Mouse (Mus musculus): ENCODE measurements around the gene Mybbp1a. TPM values are rescaled to one million over a fixed set of nuclear protein-coding genes. Genes with fewer than 3 reads are reported as not detected.
A peak's percentile ranks its signal among the peaks of the same experiment; 100 is the strongest.

Mybbp1a gene
- polyA plus RNA-seq (2016; fragmentation: Nextera tagmentation; extraction: Ambion mirVana): 136 and 138 TPM in 2 replicates

DNA sequence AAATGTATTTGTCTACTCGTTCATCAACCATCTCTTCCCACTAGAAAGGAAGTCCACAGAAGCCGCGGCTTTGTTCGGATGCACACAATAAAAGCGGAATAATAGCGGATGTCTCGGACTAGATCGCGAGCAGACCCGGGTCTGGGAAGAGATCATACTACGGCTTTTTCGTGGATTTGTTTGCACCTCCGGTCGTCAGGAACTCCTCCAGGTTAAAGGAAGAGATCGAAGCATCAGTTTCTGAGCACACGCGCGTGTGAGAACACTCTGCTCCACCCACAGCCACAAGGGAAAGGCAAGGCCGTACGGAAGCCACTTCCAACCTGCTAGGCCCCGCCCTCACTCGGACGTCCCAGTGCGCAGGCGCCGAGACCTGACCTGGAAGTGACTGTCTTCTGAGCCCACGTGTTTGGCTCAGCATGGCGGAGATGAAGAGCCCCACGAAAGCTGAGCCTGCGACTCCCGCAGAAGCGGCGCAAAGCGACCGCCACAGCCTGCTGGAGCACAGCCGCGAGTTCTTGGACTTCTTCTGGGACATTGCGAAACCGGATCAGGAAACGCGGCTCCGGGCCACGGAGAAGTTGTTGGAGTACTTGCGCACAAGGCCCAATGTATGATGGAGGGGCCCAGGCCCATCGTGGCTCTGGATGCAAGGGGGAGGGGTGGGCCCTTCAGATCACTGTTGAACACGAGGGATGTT, at the start of gene Mybbp1a:
TSS of gene Mybbp1a (plus strand) at position 391 of the 700 bp plus-strand sequence.
- under 1% methylated on average over 46 of the region's 46 CpGs for WGBS
- H3K9me3 ChIP-seq: no peaks in the 10 kb centered on the region
- peak; percentile 88 for ATAC-seq (ENCODE audit: low FRiP score, low read depth)

DNA sequence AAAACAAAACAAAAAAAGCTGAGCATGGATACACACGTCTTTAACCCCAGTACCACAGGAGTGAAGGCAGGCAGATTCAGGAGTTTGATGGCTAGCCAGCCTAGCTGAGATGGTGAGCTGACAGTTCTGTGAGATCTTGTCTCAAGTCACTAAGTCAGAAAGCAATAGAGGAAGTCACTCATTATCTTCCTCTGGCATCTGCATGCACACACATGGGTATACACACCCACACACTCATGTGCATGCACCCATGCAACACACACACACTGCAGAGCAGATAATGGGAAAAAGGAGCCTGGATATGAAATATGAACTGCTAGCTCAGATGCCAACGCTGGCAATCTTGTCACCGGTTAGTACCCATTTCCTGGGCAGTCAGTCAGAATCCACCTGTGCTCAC, 47.9 kb upstream of the Mybbp1a start:
- Histone ChIP-seq H3K4me2 (replicated peaks) (no peak overlapping the region), H3K27ac (replicated peaks) (no peak overlapping the region), H3K27me3 (no peaks in the 10 kb centered on the region), H3K4me3 (no peak overlapping the region), H3K4me1 (no peaks in the 10 kb centered on the region; the same call in 1 of the 2 replicates), H3K9me3 (no peaks in the 10 kb centered on the region), H3K9ac (replicated peaks) (no peak overlapping the region), H3K36me3 (no peaks in the 10 kb centered on the region)
- ATAC-seq (ENCODE audit: low FRiP score, low read depth): no peak
- 95% methylated on average over 3 of the region's 3 CpGs for WGBS

More for the DNA sequence above, at the start of gene Mybbp1a:
- Histone ChIP-seq H3K4me1 (peaks cover 12% of the 10 kb centered on the region), H3K27ac (replicated peaks) (peak within 1 kb of the TSS; percentile 94), H3K9ac (replicated peaks) (peak within 1 kb of the TSS; percentile 82), H3K4me3 (peak within 1 kb of the TSS; percentile 89), H3K4me2 (replicated peaks) (peak within 1 kb of the TSS; percentile 96), H3K36me3 (peaks cover 39% of the 10 kb centered on the region), H3K27me3 (no peaks in the 10 kb centered on the region)

DNA sequence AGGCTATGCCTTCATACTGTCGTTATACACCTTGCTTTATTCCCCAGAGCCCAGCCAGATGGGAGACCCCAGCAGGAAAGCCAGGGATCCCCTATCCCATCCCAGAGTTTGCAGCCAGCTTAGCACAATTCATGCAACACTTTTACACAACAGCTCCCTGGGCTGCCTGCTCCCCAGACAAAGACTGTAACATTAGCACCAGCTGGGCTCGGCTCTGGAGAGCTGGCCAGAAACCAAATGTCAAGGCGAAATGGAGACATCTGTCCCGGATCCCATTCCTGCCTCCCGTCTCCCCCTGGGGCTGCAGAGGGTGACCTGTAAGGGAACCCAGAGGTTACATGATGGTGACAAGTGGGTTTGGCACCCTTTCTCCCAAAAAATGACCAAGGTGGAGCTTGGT, 47.5 kb upstream of the Mybbp1a start:
- 66% methylated on average over 5 of the region's 5 CpGs for WGBS
- no peak overlapping the region for H3K4me3 ChIP-seq
- no peak for ATAC-seq (ENCODE audit: low FRiP score, low read depth)

DNA sequence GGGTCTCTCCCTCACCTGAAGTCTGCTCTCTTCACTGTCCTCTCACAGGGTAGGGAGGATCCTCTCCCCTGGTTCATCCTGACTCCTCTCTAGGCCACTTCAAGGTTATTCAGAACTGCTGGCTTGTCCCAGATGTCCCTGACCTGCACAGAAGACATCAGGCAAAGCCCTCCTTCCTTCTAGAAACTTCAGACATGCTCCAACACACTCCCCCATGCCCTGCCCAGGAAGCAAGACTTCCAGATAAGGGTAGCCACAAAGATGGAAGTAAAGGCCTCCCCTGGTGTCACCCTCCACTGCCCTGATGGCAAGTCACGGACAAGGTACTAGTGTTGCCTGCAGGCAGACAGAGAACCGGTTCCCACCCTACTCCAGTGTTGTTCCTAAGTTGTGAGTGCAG, 46.5 kb upstream of the Mybbp1a start:
- Histone ChIP-seq H3K4me1 (no peaks in the 10 kb centered on the region; the same call in 1 of the 2 replicates), H3K4me3 (no peak overlapping the region), H3K9me3 (no peaks in the 10 kb centered on the region), H3K27me3 (no peaks in the 10 kb centered on the region), H3K9ac (replicated peaks) (no peak overlapping the region), H3K36me3 (no peaks in the 10 kb centered on the region), H3K4me2 (replicated peaks) (no peak overlapping the region), H3K27ac (replicated peaks) (no peak overlapping the region)
- no peak for ATAC-seq (ENCODE audit: low FRiP score, low read depth)
- WGBS: 87% methylated on average over 2 of the region's 2 CpGs

More for the DNA sequence above, 47.5 kb upstream of the Mybbp1a start:
- no peaks in the 10 kb centered on the region for H3K36me3 ChIP-seq
- no peaks in the 10 kb centered on the region; the same call in 1 of the 2 replicates for H3K4me1 ChIP-seq
- no peak overlapping the region for H3K9ac ChIP-seq (replicated peaks)
- no peaks in the 10 kb centered on the region for H3K27me3 ChIP-seq
- no peak overlapping the region for H3K27ac ChIP-seq (replicated peaks)
- no peaks in the 10 kb centered on the region for H3K9me3 ChIP-seq
- H3K4me2 ChIP-seq (replicated peaks): no peak overlapping the region

DNA sequence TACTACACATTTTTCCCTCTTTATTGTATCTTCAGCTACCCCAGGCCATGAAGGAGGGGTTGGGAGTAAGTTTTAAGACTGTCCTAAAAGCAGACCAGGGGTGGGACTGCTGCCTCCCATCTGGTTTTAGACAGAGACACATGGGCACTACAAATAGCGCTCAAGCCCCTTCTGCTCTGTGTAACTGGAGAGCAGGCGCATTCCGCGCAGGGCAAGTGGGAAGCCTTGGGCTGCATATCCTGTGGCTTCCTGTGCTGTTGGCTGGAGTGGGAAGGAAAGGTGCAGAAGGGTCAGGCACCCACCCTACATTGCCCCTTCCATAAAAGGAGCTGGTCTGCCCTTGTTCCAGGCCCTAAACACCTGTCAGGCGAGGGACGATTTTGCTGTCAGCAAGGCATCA, 45.5 kb upstream of the Mybbp1a start:
- ATAC-seq (ENCODE audit: low FRiP score, low read depth): no peak
- no peak overlapping the region for H3K27ac ChIP-seq (replicated peaks)
- 87% methylated on average over 6 of the region's 6 CpGs for WGBS

DNA sequence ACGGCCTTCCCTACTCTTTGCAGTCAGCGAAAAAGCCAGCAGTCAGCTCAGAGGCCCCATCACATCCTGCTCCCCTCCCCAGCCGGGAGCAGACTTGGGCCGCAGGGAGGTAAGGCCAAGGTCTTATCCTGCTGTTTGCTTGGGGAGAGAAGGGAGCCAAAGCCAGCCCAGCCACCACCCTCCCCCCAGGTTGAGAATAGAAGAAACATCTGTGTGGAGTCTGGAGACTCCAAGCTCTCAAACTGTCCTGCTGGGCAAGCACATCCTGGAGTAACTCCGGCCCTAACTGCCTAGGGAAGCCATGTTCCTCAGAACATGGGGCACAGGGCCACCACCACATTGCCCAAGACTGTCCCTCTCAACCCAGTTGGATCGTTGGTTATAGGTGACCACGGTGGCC, 44.5 kb upstream of the Mybbp1a start:
- Histone ChIP-seq H3K27ac (replicated peaks) (no peak overlapping the region), H3K4me1 (no peaks in the 10 kb centered on the region; the same call in 1 of the 2 replicates)
- WGBS: 81% methylated on average over 7 of the region's 7 CpGs

More for the DNA sequence above, 45.5 kb upstream of the Mybbp1a start:
- Histone ChIP-seq H3K4me1 (no peaks in the 10 kb centered on the region; the same call in 1 of the 2 replicates), H3K4me3 (no peak overlapping the region), H3K27me3 (no peaks in the 10 kb centered on the region), H3K36me3 (no peaks in the 10 kb centered on the region), H3K9me3 (no peaks in the 10 kb centered on the region), H3K9ac (replicated peaks) (no peak overlapping the region), H3K4me2 (replicated peaks) (no peak overlapping the region)

DNA sequence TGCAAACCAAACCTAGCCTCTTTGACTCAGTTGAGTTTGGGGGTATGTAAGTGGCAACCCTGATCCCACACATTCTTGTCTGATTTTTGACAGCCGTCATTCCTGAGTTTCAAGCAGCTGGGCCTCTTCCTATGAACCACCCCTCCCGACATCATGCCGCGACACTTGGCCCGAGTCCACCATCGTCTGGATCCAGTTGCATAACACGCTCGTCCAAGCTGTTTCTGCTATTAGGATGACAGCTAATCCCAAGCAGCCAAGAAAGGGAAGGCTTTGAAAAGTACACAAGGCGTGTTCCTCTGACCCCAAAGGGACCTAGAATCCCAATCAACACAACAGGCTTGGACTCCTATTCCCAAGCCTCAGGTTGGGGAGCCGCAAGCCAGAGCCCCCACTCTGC, 44.1 kb upstream of the Mybbp1a start:
- H3K9ac ChIP-seq (replicated peaks): no peak overlapping the region
- ATAC-seq (ENCODE audit: low FRiP score, low read depth): no peak
- H3K27me3 ChIP-seq: no peaks in the 10 kb centered on the region
- H3K4me3 ChIP-seq: no peak overlapping the region
- no peak overlapping the region for H3K27ac ChIP-seq (replicated peaks)
- H3K4me1 ChIP-seq: peaks cover 1% of the 10 kb centered on the region; the same call in 1 of the 2 replicates
- no peak overlapping the region for H3K4me2 ChIP-seq (replicated peaks)
- H3K9me3 ChIP-seq: no peaks in the 10 kb centered on the region
- no peaks in the 10 kb centered on the region for H3K36me3 ChIP-seq
- WGBS: 86% methylated on average over 10 of the region's 10 CpGs

More for the DNA sequence above, 44.5 kb upstream of the Mybbp1a start:
- Histone ChIP-seq H3K9me3 (no peaks in the 10 kb centered on the region), H3K27me3 (no peaks in the 10 kb centered on the region), H3K4me2 (replicated peaks) (no peak overlapping the region), H3K36me3 (no peaks in the 10 kb centered on the region), H3K9ac (replicated peaks) (no peak overlapping the region), H3K4me3 (no peak overlapping the region)
- ATAC-seq (ENCODE audit: low FRiP score, low read depth): no peak

DNA sequence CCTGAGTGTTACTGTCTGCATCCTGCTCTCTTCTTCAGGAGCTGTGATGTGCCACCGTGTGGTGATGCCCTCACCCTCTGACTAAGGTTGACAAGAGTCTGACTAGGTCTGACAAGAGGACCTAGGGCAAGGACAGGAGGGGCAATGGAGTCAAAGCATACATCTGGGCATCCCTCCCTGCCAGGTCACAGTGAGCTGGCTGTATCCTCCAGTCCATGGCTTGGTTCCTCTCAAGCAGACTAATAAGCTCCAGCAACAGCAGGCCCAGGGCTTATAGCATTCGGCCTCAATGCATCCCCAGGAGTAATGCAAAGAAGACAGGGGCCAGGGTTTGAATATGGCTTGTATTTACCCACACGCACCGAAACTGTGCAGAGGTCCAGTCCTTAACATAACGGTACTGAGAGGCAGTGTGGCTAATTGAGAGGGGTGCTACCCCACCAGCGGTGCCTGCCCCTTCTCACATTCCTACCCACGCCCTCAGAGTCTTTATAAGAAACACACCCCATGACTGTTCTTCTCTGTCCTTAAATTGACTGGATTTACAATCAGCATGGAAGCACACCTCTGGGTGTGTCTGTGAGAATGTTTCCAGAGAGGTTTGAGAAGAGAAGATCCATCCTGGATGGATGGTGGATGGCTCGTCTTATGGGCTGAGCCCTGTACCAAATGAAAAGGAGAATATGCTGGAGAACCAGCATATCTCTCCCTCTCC, 43.2 kb upstream of the Mybbp1a start:
- H3K9ac ChIP-seq (replicated peaks): no peak overlapping the region
- no peaks in the 10 kb centered on the region for H3K36me3 ChIP-seq
- peaks cover 3% of the 10 kb centered on the region; the same call in 1 of the 2 replicates for H3K4me1 ChIP-seq
- no peaks in the 10 kb centered on the region for H3K9me3 ChIP-seq
- ATAC-seq (ENCODE audit: low FRiP score, low read depth): no peak
- no peaks in the 10 kb centered on the region for H3K27me3 ChIP-seq
- H3K4me2 ChIP-seq (replicated peaks): no peak overlapping the region
- WGBS: 86% methylated on average over 8 of the region's 8 CpGs
- no peak overlapping the region for H3K27ac ChIP-seq (replicated peaks)
- H3K4me3 ChIP-seq: no peak overlapping the region

DNA sequence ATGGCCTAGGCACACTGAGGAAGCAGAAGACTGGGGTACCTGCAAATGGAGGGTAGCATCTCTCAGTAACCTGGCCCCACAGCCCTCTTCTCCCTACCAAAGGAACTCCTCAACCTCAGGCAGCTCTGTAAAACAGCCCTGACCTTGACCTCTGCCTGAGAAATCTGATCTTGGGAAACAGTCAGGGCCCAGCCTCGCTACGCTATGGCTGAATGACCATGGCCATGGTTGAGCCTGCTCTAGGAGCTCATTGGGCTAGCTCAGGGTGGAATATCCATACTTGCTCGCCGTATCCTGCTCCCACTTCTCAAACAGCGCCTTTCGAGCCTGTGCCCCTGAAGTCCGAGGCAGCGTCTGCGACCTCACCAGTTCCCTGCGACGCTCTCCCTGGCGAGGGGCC, 40.1 kb upstream of the Mybbp1a start:
- Histone ChIP-seq H3K27ac (replicated peaks) (no peak overlapping the region), H3K27me3 (no peaks in the 10 kb centered on the region), H3K4me2 (replicated peaks) (no peak overlapping the region), H3K9me3 (no peaks in the 10 kb centered on the region), H3K36me3 (no peaks in the 10 kb centered on the region), H3K4me3 (no peak overlapping the region), H3K4me1 (peaks cover 3% of the 10 kb centered on the region; the same call in 1 of the 2 replicates), H3K9ac (replicated peaks) (no peak overlapping the region)
- no peak for ATAC-seq (ENCODE audit: low FRiP score, low read depth)
- WGBS: 87% methylated on average over 12 of the region's 12 CpGs

DNA sequence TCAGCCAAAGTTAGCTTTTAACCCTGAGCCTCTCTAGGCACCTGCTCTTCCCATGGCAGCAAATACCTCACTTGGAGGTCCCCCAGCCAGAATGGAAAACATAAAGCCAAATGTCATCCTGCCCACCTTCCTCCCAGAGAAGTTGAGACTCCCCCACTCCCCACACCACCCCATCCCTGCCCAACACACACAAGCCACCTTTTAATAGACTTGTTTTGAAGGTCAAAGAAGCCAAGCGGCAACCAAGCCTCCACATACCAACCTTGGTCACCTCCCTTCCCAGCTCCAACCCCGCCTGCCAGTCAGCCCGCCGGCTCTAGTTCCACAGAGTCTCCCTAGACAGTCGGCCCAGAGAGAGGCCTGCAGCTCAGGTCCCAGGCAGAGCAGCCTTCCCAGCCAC, 39.1 kb upstream of the Mybbp1a start:
- no peaks in the 10 kb centered on the region for H3K36me3 ChIP-seq
- ATAC-seq (ENCODE audit: low FRiP score, low read depth): no peak
- peaks cover 3% of the 10 kb centered on the region; the same call in 1 of the 2 replicates for H3K4me1 ChIP-seq
- no peaks in the 10 kb centered on the region; the same call in 1 of the 2 replicates for H3K27me3 ChIP-seq
- no peak overlapping the region for H3K4me3 ChIP-seq
- no peaks in the 10 kb centered on the region for H3K9me3 ChIP-seq
- WGBS: 73% methylated on average over 5 of the region's 5 CpGs
- no peak overlapping the region for H3K27ac ChIP-seq (replicated peaks)
- no peak overlapping the region for H3K9ac ChIP-seq (replicated peaks)
- no peak overlapping the region for H3K4me2 ChIP-seq (replicated peaks)

DNA sequence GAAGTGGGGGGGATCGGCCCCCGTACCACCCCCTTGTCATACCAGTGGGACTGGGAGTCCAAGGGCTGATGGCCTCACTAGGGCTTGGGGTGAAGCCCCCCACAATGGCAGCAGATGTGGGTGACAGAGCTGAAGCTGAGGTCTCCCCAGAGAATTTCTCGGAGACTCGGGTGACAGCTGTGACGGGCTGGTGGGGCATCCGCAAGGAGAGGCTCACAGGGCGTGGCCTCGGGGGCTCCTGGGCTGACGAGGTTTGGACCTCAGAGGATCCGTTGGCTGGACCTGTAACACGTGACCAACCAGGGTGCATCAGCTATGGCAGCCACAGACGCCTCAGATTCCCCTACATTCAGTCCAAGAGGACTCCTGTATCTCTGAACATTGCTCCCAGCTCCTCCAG, 38.2 kb upstream of the Mybbp1a start:
- H3K9ac ChIP-seq (replicated peaks): no peak overlapping the region
- ATAC-seq (ENCODE audit: low FRiP score, low read depth): no peak
- peaks cover 3% of the 10 kb centered on the region; the same call in 1 of the 2 replicates for H3K4me1 ChIP-seq
- no peak overlapping the region for H3K4me3 ChIP-seq
- 91% methylated on average over 12 of the region's 12 CpGs for WGBS
- H3K27me3 ChIP-seq: peaks cover 6% of the 10 kb centered on the region; the same call in 1 of the 2 replicates
- no peak overlapping the region for H3K4me2 ChIP-seq (replicated peaks)
- H3K27ac ChIP-seq (replicated peaks): no peak overlapping the region
- H3K9me3 ChIP-seq: no peaks in the 10 kb centered on the region
- no peaks in the 10 kb centered on the region for H3K36me3 ChIP-seq

DNA sequence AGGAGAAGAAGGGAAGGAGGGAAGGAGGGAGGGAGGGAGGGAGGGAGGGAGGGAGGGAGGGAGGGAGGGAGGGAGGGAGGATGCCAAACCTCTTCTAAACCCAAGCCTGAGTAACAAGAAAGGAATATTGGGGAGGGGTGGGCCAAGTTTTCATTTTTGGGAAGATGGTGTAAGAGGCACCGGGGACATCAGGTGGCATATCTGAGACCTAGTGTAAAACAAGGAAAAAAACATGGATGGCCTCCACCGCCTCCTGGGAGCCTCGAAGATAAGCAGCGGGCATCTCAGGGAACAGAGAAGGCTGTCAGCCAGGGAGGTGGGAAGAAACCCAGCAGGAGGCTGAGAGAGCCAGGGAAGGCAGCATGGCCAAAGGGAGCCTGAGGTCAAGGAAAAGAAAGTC, 35.6 kb upstream of the Mybbp1a start:
- H3K4me2 ChIP-seq (replicated peaks): no peak overlapping the region
- H3K4me3 ChIP-seq: no peak overlapping the region
- H3K27me3 ChIP-seq: peaks cover 31% of the 10 kb centered on the region
- H3K4me1 ChIP-seq: peaks cover 6% of the 10 kb centered on the region
- no peak overlapping the region for H3K27ac ChIP-seq (replicated peaks)
- WGBS: 66% methylated on average over 4 of the region's 4 CpGs
- H3K9ac ChIP-seq (replicated peaks): no peak overlapping the region
- no peaks in the 10 kb centered on the region for H3K9me3 ChIP-seq
- H3K36me3 ChIP-seq: no peaks in the 10 kb centered on the region
- ATAC-seq (ENCODE audit: low FRiP score, low read depth): no peak
